Mouse (Mus musculus) CH12.LX (cell line): ENCODE results near the gene Hils1.

Experiments
- CTCF ChIP-seq, 2 experiments: IDR thresholded peaks in 1 of 2; conservative IDR thresholded peaks in 1 of 2; 2 replicates each; pipeline ENCODE4 v1.5.1; 2011 to 2012; ENCODE audit warnings: low read depth in 2 of 2, low read length in 2 of 2, improper control_type of control experiment in 1 of 2, inconsistent platforms in 1 of 2, mild to moderate bottlenecking in 1 of 2, moderate library complexity in 1 of 2
- MEF2A ChIP-seq: IDR thresholded peaks from 2 replicates; pipeline ENCODE4 v1.6.1; 2014; ENCODE audit warnings: low read depth, mild to moderate bottlenecking, inconsistent platforms, low read length, improper control_type of control experiment, borderline replicate concordance
- POLR2A ChIP-seq: IDR thresholded peaks from 2 replicates; pipeline ENCODE4 v1.6.1; 2011; ENCODE audit warnings: low read depth, mild to moderate bottlenecking, improper control_type of control experiment, low read length
- ZKSCAN1 ChIP-seq: IDR thresholded peaks from 2 replicates; pipeline ENCODE4 v1.6.1; 2012; ENCODE audit warnings: low read depth, inconsistent platforms, low read length, improper control_type of control experiment, borderline replicate concordance
- ZNF384 ChIP-seq: IDR thresholded peaks from 2 replicates; pipeline ENCODE4 v1.6.1; 2012; ENCODE audit warnings: low read depth, low read length, improper control_type of control experiment, inconsistent platforms

DNA sequence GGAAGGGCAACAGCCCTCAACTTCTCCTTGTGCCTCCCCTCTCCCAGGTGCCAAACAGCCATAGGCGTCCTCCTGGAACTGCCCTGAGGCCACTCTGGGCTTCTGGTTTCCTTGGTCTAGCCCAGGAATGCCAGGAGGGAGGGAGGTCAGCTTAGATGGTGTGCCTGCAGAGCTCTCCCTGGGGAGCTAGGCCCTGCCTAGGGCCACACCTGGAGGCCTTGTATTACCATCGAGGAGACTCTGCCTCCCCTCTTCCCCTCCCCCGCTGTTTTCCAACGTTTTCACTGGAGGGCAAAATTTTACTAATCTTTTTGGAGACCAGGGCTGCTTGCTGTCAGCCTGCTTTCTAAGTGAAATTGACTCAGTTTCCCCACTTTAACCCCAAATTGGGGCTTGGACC lies 38.6 kb downstream of the Hils1 start:
- TF ChIP-seq CTCF (conservative IDR thresholded peaks at IDR 0.05 in 1 of 2, IDR thresholded peaks at IDR 0.05 in 1 of 2; ENCODE audit: low read depth in 2 of 2, low read length in 2 of 2) = no peak
- TF ChIP-seq POLR2A = no peak
- TF ChIP-seq ZKSCAN1 = no peak
- no peak for TF ChIP-seq MEF2A
- TF ChIP-seq ZNF384 = no peak
